Mouse (Mus musculus) liver, adult (tissue): ENCODE results near the gene Myo18a.

ENCODE experiments used
- GATA4 ChIP-seq: IDR thresholded peaks from 2 replicates; pipeline ENCODE4 v1.6.1; 2014; ENCODE audit warnings: mild to moderate bottlenecking, low read length; ENCODE audit not compliant: insufficient replicate concordance

Gene Myo18a

DNA sequence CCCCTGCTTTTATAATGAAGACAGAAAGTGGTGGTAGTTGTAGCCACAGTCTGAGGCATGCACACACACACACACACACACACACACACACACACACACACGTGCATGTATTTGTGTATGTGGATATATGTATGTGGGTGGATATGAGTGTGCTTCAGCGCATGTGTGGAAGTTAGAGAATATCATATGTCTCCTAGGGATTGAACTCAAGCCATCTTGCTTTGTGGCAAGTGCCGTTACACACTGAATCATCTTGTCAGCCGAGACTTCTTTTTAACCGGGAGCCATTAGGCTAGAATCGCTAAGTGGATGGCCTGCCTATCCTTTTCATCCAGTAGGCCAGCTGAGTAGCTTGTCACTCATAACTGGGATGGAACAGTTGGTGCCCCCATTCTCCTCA lies 94.0 kb downstream of the Myo18a start:
- no peak for TF ChIP-seq GATA4

DNA sequence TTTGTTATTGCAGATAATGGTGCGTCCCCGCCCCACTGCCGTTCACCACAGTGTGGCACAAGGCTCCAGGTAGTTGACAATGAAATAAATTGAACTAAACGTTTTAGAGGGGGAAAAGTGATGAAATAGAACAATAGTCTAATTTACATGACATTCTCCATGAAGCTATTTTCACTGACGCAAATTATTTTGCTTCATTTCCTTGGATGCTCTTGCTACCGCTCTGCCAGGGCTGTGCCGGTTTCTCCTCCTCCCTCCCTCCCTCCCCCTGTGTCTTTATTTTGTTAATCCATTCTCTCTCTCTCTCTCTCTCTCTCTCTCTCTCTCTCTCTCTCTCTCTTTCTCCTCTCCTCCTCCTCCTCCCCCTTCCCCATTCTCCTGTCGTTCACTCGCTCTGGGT lies 95.5 kb downstream of the Myo18a start:
- TF ChIP-seq GATA4 = no peak

DNA sequence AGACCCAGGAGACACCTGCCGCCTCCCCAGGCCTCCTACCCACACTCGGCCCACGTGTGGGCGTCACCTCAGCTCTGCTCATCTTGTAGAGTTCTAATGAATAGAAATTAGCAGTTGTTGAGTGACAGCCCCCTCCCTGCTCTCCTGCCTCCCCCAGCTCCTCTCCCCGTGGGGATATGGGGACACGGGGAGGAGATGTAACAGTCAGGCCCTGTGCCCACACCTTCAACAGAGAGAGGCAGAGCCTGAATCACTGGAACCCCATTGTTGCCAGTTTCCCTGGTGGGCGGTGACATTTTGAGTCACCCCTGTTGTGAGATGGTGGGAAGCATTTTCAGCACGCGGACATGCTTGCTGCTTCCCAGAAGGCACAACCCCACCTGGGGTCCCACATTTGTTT lies 97.9 kb downstream of the Myo18a start:
- no peak for TF ChIP-seq GATA4

DNA sequence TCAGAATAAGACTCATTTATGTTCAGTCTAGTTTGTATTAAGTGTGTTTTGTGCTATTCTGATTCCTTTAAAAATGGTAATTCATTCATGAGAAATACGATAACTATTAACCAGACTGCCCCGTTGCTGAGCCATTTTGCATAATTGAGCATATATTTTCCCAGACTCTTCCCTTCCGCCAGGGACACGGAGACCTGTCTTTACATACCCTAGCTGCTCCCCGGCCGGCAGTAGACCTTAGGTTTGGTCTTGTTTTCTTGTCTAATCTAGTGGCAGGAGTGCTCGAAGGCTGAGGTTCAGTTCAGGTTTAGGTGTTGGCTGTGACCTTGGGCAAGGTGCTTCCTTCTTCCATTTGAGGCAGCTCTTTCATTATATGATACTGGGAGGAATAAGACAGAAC lies 99.8 kb downstream of the Myo18a start:
- TF ChIP-seq GATA4 = no peak

DNA sequence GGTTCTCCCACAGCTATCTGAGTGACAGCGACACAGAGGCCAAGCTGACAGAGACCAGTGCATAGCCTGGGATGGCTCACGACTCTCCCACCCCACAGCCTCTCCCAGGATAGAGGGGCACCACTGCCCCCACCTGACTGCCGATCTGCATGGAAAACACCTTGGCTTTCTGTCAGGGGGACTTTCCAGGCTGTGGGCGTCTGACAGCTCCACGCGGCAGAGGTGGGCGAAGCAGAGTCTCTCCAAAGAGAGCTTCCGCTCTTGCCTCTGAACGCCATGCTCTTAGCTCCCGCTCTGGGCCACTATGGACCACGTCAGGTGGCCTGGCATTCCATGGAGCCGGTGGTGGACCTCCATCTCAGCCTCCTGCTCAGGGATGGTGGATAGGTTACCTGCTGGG lies 101.7 kb downstream of the Myo18a start:
- no peak for TF ChIP-seq GATA4

DNA sequence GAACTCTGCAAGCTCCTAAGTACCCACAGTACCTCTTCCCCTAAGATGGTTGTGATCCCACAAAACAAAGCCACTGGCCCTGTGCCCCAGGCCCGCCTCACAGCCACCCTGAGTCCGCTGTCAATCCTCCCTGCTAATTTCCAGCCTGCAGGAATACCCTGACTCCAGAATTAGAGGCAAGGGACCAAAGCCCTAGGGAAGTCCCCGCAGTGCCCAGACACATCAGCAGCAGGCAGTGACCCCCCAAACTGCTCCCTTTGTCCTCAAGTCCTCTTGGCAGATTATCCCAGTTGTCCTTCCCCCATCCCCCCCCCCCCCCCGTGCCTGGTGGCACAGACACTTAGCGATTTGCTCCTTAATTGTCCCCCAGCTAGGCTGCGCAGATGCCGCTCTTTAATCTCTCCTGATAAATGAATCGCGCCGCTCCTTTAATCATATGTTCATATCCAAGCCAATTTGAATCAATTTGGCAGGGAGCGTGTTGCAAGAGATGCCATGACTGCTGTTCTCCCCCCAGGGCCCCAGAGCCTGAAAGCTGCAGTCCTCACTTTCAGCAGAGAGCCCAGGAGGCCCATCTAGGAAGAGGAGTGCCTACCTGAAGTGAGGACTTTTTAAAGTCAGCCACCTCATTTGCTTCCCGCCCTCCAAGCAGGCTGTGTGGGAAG lies 104.5 kb downstream of the Myo18a start:
- TF ChIP-seq GATA4 = no peak

DNA sequence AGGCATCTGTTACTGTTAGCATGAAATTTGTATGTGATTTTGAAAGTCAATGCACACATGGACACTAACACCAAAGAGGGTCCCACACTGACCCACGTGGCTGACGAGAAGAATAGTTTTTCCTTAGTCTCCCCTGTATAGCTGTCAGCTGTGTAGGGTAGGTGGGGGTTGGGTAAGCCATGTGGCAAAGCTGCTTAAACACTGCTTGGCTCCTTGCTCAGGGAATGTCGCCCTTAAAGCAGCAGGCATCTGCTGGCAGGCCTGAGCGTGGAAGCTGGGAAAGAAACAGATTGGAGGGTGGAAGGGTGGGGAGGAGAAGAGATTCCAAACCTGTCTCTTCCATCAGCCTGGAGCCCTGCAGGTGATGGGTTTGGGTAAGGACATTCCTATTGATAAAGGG lies 108.4 kb downstream of the Myo18a start:
- TF ChIP-seq GATA4 = no peak

DNA sequence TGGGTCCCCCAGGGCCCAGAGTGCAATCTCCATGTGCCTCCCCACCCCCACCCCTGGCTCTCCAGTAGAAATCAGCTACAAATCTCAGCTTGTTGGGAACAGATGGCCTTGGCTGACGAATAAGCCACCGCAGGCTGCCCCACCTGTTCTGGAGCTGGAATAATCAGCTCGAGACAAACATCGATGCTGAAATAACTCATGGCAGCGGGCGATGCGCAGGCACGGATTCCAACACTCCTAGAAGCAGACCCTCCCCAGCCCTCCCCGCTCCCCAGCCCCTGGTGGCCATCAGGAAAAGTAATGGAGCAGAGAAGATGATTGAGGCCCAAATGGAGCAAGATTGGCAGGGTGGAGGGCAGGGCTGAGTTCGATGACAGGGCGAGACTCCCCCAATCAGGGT lies 109.2 kb downstream of the Myo18a start:
- no peak for TF ChIP-seq GATA4

DNA sequence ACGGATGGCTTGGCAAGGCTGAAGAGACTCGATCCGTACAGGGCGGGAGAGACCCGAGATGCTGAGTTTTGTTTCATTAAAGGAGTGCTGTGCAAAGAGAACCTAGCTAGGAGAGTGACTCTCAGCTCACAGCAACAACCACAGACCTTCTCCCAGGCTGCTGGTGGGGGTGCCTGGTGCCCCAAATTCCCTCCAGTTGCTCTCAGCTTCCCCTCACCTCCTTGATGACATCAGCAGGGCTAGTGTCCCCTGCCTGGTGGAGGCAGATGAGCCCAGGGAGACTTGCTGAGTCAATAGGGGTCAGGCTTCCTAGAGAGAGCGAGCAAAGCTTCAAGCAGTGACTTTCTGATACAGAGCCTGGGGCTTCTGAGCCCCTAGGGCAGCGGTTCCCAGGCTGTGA lies 109.6 kb downstream of the Myo18a start:
- no peak for TF ChIP-seq GATA4

DNA sequence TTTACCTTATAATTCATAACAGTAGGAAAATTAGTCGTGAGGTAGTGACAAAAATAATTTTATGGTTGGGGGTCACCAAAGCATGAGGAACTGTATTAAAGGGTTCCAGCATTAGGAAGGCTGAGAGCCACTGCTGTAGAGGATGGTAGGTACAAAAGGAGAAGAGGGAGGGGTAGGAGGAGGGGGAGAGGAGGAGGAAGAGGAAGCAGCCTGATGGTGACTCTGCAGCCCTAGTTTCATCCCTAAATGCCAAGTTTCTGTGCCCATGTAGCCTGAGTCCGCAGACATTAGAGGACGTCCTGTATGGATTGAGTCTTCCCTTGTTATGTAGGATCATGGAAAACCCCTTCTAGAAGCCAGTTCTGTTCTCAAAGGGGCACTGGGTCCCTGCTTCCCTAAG lies 110.1 kb downstream of the Myo18a start:
- TF ChIP-seq GATA4 = no peak

DNA sequence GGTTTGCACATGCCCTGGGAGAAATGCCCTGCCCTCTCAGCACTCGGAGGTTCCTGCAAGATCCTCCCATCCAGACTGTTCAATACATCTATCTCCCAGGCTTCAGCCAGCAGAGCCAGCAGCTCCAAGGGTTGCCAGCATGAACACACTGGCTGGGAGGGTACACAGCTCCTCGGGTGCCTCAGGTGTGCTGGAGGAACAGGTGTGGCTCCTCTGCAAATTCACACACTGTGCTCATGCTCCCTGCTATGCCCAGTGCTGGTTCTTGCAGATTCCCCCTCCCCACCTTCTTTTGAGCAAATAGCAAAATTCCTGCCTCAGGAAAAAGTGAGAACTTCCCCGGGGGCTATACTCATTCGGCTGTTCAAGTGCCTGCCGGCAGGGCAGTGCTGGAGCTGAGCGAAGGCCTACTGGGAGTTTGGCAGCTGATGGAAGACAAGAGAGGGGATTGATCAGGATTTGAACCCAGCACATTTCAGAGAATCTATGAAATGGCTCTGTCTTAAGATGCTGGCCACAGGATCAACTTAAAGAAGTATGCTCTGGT lies 111.7 kb downstream of the Myo18a start:
- no peak for TF ChIP-seq GATA4

DNA sequence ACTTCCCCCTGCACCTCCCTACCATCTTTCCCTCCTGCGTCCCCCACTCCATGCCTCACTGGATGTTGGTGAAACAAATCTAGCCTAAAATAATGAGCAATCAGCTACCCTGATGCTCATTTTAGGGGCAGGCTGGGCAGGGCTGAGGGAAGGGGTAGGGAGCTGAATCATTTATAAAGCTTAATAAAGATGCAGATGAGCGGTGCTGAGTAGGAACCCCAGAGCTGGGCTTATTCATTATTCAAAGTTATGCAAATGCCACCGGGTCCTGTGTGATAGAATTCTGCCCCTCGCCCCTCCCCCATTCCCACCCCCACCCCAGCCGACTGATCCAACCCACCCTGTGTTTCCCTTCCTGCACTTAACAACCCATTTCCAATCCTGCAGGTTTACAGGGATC lies 112.2 kb downstream of the Myo18a start:
- no peak for TF ChIP-seq GATA4

DNA sequence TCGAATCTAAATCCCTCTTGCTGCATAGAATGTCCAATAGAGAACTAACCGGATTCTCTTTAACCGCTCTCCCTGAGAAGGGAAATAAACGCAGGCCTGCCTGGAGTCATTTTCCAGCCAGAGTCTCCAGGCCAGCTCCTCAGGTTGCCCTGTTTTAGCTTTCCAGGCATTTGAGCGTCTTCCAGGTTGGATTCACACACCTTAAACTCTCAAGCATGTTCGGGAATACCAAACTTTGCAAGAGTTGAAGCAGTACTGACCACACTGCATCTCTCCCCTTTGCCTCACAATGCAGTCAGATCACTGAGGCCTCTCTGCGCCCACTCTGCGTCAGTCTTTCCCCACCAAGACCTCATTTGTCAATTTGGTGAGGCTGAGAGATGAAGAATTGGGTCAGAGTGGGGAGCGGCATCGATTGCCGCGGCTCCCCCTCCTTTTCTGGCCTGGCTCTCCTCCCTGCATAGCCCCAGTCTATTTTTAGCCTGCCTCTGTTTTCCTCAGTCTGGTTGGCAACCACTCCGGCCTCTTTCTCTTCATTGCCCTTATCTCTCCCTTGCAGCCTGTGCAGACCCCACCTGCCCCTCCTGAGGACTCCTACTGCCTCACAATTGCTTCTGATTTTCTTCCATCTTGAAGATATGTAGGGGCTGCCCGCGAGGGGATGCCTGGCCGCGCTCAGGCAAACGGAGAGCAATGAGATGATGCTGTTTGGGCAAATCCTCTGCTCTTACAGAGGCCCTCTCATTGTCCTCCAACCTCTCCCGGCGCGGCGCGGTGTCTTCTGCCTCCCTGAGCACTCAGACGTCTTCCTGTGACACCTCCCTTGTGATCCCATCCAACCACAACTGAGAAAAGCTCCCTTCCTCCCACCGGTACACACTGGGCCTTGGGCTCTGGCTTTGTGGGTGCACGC lies 113.1 kb downstream of the Myo18a start:
- TF ChIP-seq GATA4 = no peak

DNA sequence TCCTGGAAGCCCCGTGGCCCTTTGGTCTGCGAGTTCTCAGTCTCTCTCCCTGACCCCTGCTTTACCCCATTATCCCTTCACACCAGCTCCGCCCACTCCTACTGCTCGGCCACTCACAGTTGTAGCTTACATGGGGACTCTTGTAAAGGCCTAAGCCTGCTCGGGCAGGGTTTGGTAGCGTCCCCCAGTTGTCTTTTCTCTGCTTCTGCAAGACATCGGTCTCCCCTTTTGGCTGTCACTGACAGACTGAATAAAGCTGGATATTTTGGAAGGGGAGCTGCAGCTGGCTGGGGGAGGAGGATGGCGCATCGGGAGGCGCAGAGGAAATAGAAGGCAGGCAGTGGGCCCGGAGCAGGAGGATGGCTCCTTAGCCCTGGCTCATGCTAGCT lies 113.7 kb downstream of the Myo18a start:
- TF ChIP-seq GATA4 = no peak

DNA sequence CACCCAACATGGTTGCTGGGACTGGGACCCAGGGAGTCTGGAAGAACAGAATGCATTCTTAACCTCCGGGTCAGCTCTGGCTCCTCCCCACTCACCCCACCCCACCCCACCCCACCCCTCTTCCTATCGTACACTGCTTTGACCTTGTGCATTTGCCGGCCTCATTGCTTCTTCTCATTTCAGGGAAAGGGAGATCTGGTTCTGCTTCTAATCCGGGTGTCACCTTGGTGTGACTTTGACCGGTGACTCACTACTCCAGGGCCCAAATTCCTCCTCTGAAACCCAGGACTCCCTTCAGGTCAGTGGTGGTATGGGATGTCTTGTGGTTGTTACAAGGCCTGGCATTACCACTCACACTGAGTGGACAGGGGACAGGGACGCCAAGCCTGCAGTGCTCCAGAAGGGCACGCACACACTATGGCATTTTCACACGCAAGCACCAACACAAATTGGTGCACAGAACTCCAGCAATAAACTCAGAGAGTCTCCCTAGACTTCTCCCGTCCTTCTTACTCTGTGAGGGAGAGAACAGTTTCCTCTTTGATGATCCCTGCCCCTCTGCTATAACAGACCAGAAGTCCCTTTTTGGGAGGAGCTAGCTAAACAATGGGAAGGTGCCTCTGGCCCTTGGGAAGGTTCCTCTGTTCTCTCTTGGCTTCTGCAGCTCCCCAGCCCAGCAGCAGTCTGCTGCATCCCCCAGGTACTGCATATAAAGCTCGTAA lies 121.6 kb downstream of the Myo18a start:
- no peak for TF ChIP-seq GATA4

DNA sequence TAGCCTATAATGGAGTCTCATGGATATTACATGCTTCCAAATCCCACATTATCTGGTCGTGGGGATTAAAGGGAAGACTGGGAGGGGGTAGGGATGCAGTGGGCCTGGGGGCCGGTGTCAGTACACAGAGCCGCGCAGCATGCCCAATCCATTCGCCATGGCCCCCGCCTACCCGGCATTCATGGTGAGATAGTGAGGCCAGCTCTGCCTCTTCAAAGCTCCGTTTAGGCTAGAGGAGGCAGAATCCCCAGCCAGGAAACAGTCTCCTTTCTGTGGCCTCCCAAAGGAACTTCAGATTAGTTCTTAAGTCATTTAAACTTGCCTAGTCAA lies 122.2 kb downstream of the Myo18a start:
- no peak for TF ChIP-seq GATA4
